Mouse (Mus musculus) midbrain, embryonic 13.5 days (tissue): ENCODE data around the gene Rftn1. TPM values are rescaled to one million over a fixed set of nuclear protein-coding genes. Genes with fewer than 3 reads are reported as not detected.

Source experiments
- ATAC-seq: fragments of 200-750 bp; cut with Nextera tagmentation; 2 replicates; pipeline ENCODE4 v1.8.0; 2017; ENCODE audit warnings: mild to moderate bottlenecking, moderate TSS enrichment, moderate library complexity
- H3K27ac ChIP-seq: fragments of 300-500 bp; sonication (generic); 2 replicates; pipeline ENCODE4 v1.5.1; 2015; ENCODE audit warnings: inconsistent platforms, mild to moderate bottlenecking, moderate library complexity
- H3K27me3 ChIP-seq: fragments of 300-500 bp; sonication (generic); 2 replicates; pipeline ENCODE4 v1.6.1; 2015; ENCODE audit warnings: mild to moderate bottlenecking, inconsistent platforms
- H3K36me3 ChIP-seq: fragments of 300-500 bp; sonication (generic); 2 replicates; pipeline ENCODE4 v1.6.1; 2015; ENCODE audit warnings: mild to moderate bottlenecking, inconsistent platforms
- H3K4me1 ChIP-seq: fragments of 300-500 bp; sonication (generic); replicated peaks from 2 replicates; pipeline ENCODE4 v1.6.1; 2015; ENCODE audit warnings: inconsistent platforms
- H3K4me2 ChIP-seq: fragments of 300-500 bp; sonication (generic); replicated peaks from 2 replicates; pipeline ENCODE4 v1.6.1; 2015; ENCODE audit warnings: moderate library complexity, mild to moderate bottlenecking, inconsistent platforms
- H3K4me3 ChIP-seq: fragments of 300-500 bp; sonication (generic); replicated peaks from 2 replicates; pipeline ENCODE4 v1.5.1; 2015; ENCODE audit warnings: mild to moderate bottlenecking, inconsistent platforms
- H3K9ac ChIP-seq: fragments of 300-500 bp; sonication (generic); replicated peaks from 2 replicates; pipeline ENCODE4 v1.6.1; 2015; ENCODE audit warnings: mild to moderate bottlenecking, inconsistent platforms
- H3K9me3 ChIP-seq: fragments of 300-500 bp; sonication (generic); 2 replicates; pipeline ENCODE4 v1.6.1; 2016; ENCODE audit warnings: mild to moderate bottlenecking, inconsistent platforms
- WGBS: fragments of 180-500 bp; shearing (Covaris S2); methylation state at CpG from one replicate; pipeline ENCODE4 v1.1.7; 2015; 5-methylcytosine and 5-hydroxymethylcytosine counted together
- polyA plus RNA-seq: library from polyadenylated mRNA; unstranded; fragments of >200 nt; fragmentation: Nextera tagmentation; extraction: Ambion mirVana; gene quantifications from 2 replicates; pipeline ENCODE4 v1.2.1, GENCODE M21; 2015

Rftn1 gene
- polyA plus RNA-seq, 1 experiment from 2014 or later = 10.9 TPM

GRCm38 (mm10) chr17:50094596-50094995 lies 95.9 kb downstream of the Rftn1 start:
- no peaks in the 10 kb centered on the region for H3K9me3 ChIP-seq
- no peak overlapping the region for H3K4me2 ChIP-seq
- H3K27me3 ChIP-seq = no peaks in the 10 kb centered on the region
- no peaks in the 10 kb centered on the region for H3K36me3 ChIP-seq
- no peak for ATAC-seq
- no peak overlapping the region for H3K9ac ChIP-seq
- no peak overlapping the region for H3K27ac ChIP-seq
- no peak overlapping the region for H3K4me3 ChIP-seq
- H3K4me1 ChIP-seq = peaks cover 5% of the 10 kb centered on the region; the same call in 1 of the 2 replicates

GRCm38 (mm10) chr17:50094077-50094476 lies 96.4 kb downstream of the Rftn1 start:
- WGBS = 82% methylated on average over 5 of the region's 5 CpGs
- no peak overlapping the region for H3K4me2 ChIP-seq

GRCm38 (mm10) chr17:50093356-50093755 lies 97.1 kb downstream of the Rftn1 start:
- ATAC-seq = no peak

More at GRCm38 (mm10) chr17:50094077-50094476, 96.4 kb downstream of the Rftn1 start:
- H3K9ac ChIP-seq = no peak overlapping the region
- H3K27me3 ChIP-seq = no peaks in the 10 kb centered on the region
- H3K4me1 ChIP-seq = no peaks in the 10 kb centered on the region
- no peak overlapping the region for H3K27ac ChIP-seq
- H3K9me3 ChIP-seq = no peaks in the 10 kb centered on the region
- H3K4me3 ChIP-seq = no peak overlapping the region
- ATAC-seq = no peak
- H3K36me3 ChIP-seq = no peaks in the 10 kb centered on the region

GRCm38 (mm10) chr17:50092848-50093247 lies 97.6 kb downstream of the Rftn1 start:
- Histone ChIP-seq H3K9ac (no peak overlapping the region), H3K27me3 (no peaks in the 10 kb centered on the region), H3K9me3 (no peaks in the 10 kb centered on the region), H3K4me1 (no peaks in the 10 kb centered on the region), H3K36me3 (no peaks in the 10 kb centered on the region), H3K4me2 (no peak overlapping the region), H3K27ac (no peak overlapping the region), H3K4me3 (no peak overlapping the region)
- no peak for ATAC-seq
- WGBS = 91% methylated on average over 8 of the region's 8 CpGs

More at GRCm38 (mm10) chr17:50093356-50093755, 97.1 kb downstream of the Rftn1 start:
- Histone ChIP-seq H3K27ac (no peak overlapping the region), H3K4me2 (no peak overlapping the region), H3K4me3 (no peak overlapping the region), H3K27me3 (no peaks in the 10 kb centered on the region), H3K4me1 (no peaks in the 10 kb centered on the region), H3K36me3 (no peaks in the 10 kb centered on the region), H3K9me3 (no peaks in the 10 kb centered on the region), H3K9ac (no peak overlapping the region)
- 68% methylated on average over 3 of the region's 3 CpGs for WGBS

- Histone ChIP-seq H3K4me2 (no peak overlapping the region), H3K9ac (no peak overlapping the region), H3K4me3 (no peak overlapping the region), H3K36me3 (no peaks in the 10 kb centered on the region), H3K9me3 (no peaks in the 10 kb centered on the region), H3K4me1 (no peaks in the 10 kb centered on the region), H3K27ac (no peak overlapping the region), H3K27me3 (no peaks in the 10 kb centered on the region)
- ATAC-seq = no peak
- WGBS = 57% methylated on average over 6 of the region's 6 CpGs
These were observed 98.6 kb downstream of the Rftn1 start for GRCm38 (mm10) chr17:50091829-50092228.

- no peaks in the 10 kb centered on the region for H3K36me3 ChIP-seq
- H3K9me3 ChIP-seq = no peaks in the 10 kb centered on the region
- no peak overlapping the region for H3K9ac ChIP-seq
- no peaks in the 10 kb centered on the region for H3K27me3 ChIP-seq
- H3K4me2 ChIP-seq = no peak overlapping the region
- no peak overlapping the region for H3K27ac ChIP-seq
- H3K4me3 ChIP-seq = no peak overlapping the region
- WGBS = 88% methylated on average over 8 of the region's 8 CpGs
- ATAC-seq = no peak
- no peaks in the 10 kb centered on the region for H3K4me1 ChIP-seq
These were observed 100.7 kb downstream of the Rftn1 start for GRCm38 (mm10) chr17:50089725-50090124.

- Histone ChIP-seq H3K27me3 (no peaks in the 10 kb centered on the region), H3K4me1 (0 out of 2 replicates have a peak, but pooled peaks cover under 1% of the 10 kb centered on the region), H3K4me3 (no peak overlapping the region), H3K27ac (no peak overlapping the region), H3K9me3 (no peaks in the 10 kb centered on the region), H3K4me2 (no peak overlapping the region), H3K36me3 (no peaks in the 10 kb centered on the region), H3K9ac (no peak overlapping the region)
- WGBS = 88% methylated on average over 3 of the region's 3 CpGs
- no peak for ATAC-seq
These were observed 102.4 kb downstream of the Rftn1 start for GRCm38 (mm10) chr17:50088054-50088453.

- H3K4me2 ChIP-seq = no peak overlapping the region
- H3K4me3 ChIP-seq = no peak overlapping the region
- ATAC-seq = no peak
- H3K27me3 ChIP-seq = no peaks in the 10 kb centered on the region
- 0 out of 2 replicates have a peak, but pooled peaks cover 5% of the 10 kb centered on the region for H3K4me1 ChIP-seq
- WGBS = 61% methylated on average over 4 of the region's 4 CpGs
- no peak overlapping the region for H3K27ac ChIP-seq
- no peak overlapping the region for H3K9ac ChIP-seq
- H3K9me3 ChIP-seq = no peaks in the 10 kb centered on the region
- H3K36me3 ChIP-seq = no peaks in the 10 kb centered on the region
These were observed 103.6 kb downstream of the Rftn1 start for GRCm38 (mm10) chr17:50086887-50087286.

GRCm38 (mm10) chr17:50084721-50085120 lies 105.8 kb downstream of the Rftn1 start:
- no peaks in the 10 kb centered on the region for H3K27me3 ChIP-seq
- no peak overlapping the region for H3K4me2 ChIP-seq
- 0 out of 2 replicates have a peak, but pooled peaks cover 5% of the 10 kb centered on the region for H3K4me1 ChIP-seq
- H3K27ac ChIP-seq = no peak overlapping the region
- no peaks in the 10 kb centered on the region for H3K36me3 ChIP-seq
- no peak for ATAC-seq
- WGBS = 87% methylated on average over 6 of the region's 6 CpGs
- no peaks in the 10 kb centered on the region for H3K9me3 ChIP-seq
- no peak overlapping the region for H3K4me3 ChIP-seq
- no peak overlapping the region for H3K9ac ChIP-seq

GRCm38 (mm10) chr17:50083937-50084336 lies 106.5 kb downstream of the Rftn1 start:
- no peak for ATAC-seq
- Histone ChIP-seq H3K27me3 (no peaks in the 10 kb centered on the region), H3K4me3 (no peak overlapping the region), H3K4me1 (0 out of 2 replicates have a peak, but pooled peaks cover 5% of the 10 kb centered on the region), H3K9ac (no peak overlapping the region), H3K4me2 (no peak overlapping the region), H3K27ac (no peak overlapping the region), H3K36me3 (no peaks in the 10 kb centered on the region), H3K9me3 (no peaks in the 10 kb centered on the region)
- 92% methylated on average over 4 of the region's 4 CpGs for WGBS

GRCm38 (mm10) chr17:50082947-50083346 lies 107.5 kb downstream of the Rftn1 start:
- H3K27ac ChIP-seq = no peak overlapping the region
- H3K9ac ChIP-seq = no peak overlapping the region
- H3K36me3 ChIP-seq = no peaks in the 10 kb centered on the region
- H3K4me1 ChIP-seq = 0 out of 2 replicates have a peak, but pooled peaks cover 5% of the 10 kb centered on the region
- WGBS = 66% methylated on average over 3 of the region's 3 CpGs
- H3K9me3 ChIP-seq = no peaks in the 10 kb centered on the region
- ATAC-seq = no peak
- H3K4me3 ChIP-seq = no peak overlapping the region
- no peaks in the 10 kb centered on the region for H3K27me3 ChIP-seq
- no peak overlapping the region for H3K4me2 ChIP-seq

- Histone ChIP-seq H3K4me3 (no peak overlapping the region), H3K27me3 (no peaks in the 10 kb centered on the region), H3K9ac (no peak overlapping the region), H3K4me1 (0 out of 2 replicates have a peak, but pooled peaks cover 5% of the 10 kb centered on the region), H3K36me3 (no peaks in the 10 kb centered on the region), H3K9me3 (no peaks in the 10 kb centered on the region), H3K27ac (no peak overlapping the region), H3K4me2 (no peak overlapping the region)
- no peak for ATAC-seq
- 34% methylated on average over 9 of the region's 9 CpGs for WGBS
These were observed 108.8 kb downstream of the Rftn1 start for GRCm38 (mm10) chr17:50081647-50082046.

- Histone ChIP-seq H3K9me3 (no peaks in the 10 kb centered on the region), H3K36me3 (no peaks in the 10 kb centered on the region), H3K4me2 (no peak overlapping the region), H3K4me3 (no peak overlapping the region), H3K27me3 (no peaks in the 10 kb centered on the region), H3K27ac (no peak overlapping the region), H3K4me1 (0 out of 2 replicates have a peak, but pooled peaks cover 5% of the 10 kb centered on the region), H3K9ac (no peak overlapping the region)
- 95% methylated on average over 4 of the region's 4 CpGs for WGBS
- no peak for ATAC-seq
These were observed 109.5 kb downstream of the Rftn1 start for GRCm38 (mm10) chr17:50080991-50081390.
